Mouse (Mus musculus): Measurements from ENCODE around the gene Ero1lb. TPM values are rescaled to one million over a fixed set of nuclear protein-coding genes. Genes with fewer than 3 reads are reported as not detected.

Ero1lb gene
- polyA plus RNA-seq (2015; fragmentation: Nextera tagmentation; extraction: Ambion mirVana) = 19.0 TPM in 2 replicates

GRCm38 (mm10) chr13:12565621-12566390, at the start of gene Ero1lb:
Ero1lb (plus strand) TSS chr13:12565874.
- ATAC-seq (replicated peaks) = peak; percentile 98
- Histone ChIP-seq H3K4me1 (peaks cover 14% of the 10 kb centered on the region), H3K9me3 (no peaks in the 10 kb centered on the region), H3K27ac (peak within 1 kb of the TSS; percentile 60), H3K4me2 (peak within 1 kb of the TSS; percentile 58), H3K4me3 (peak within 1 kb of the TSS; percentile 86), H3K9ac (peak within 1 kb of the TSS; percentile 72), H3K27me3 (replicated peaks) (peaks cover 8% of the 10 kb centered on the region; the same call in 1 of the 2 replicates), H3K36me3 (replicated peaks) (no peaks in the 10 kb centered on the region)
- under 1% methylated on average over 73 of the region's 73 CpGs for WGBS

DNA sequence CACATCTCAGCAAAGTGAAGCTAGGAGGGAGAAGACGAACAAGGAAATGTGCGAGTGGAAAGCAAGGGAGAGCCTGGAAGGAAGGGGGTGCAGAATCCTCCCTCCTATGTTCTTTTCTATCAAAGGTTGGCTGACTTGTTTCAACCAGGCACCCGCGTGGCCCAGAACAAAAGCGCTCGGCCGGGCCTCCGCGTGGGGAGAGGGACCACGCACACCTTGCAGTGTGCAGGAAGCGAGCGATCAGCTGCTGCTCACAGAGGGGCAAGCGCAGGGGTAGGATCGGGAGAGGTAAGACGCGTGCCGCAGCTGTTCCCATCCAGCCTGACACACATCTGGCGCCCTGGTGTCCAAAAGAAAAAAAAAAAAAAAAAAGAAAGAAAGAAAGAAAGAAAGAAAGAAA, 46.3 kb upstream of the Ero1lb start:
- Histone ChIP-seq H3K4me2 (peak overlapping the region; percentile 99), H3K9me3 (no peaks in the 10 kb centered on the region), H3K9ac (peak overlapping the region; percentile 35; the same call in 1 of the 2 replicates), H3K4me1 (peaks cover 13% of the 10 kb centered on the region), H3K4me3 (peak overlapping the region; percentile 53), H3K36me3 (replicated peaks) (no peaks in the 10 kb centered on the region), H3K27ac (no peak overlapping the region), H3K27me3 (replicated peaks) (peaks cover 10% of the 10 kb centered on the region; the same call in 1 of the 2 replicates)
- ATAC-seq (replicated peaks) = peak; percentile 67
- WGBS = 2% methylated on average over 18 of the region's 18 CpGs

DNA sequence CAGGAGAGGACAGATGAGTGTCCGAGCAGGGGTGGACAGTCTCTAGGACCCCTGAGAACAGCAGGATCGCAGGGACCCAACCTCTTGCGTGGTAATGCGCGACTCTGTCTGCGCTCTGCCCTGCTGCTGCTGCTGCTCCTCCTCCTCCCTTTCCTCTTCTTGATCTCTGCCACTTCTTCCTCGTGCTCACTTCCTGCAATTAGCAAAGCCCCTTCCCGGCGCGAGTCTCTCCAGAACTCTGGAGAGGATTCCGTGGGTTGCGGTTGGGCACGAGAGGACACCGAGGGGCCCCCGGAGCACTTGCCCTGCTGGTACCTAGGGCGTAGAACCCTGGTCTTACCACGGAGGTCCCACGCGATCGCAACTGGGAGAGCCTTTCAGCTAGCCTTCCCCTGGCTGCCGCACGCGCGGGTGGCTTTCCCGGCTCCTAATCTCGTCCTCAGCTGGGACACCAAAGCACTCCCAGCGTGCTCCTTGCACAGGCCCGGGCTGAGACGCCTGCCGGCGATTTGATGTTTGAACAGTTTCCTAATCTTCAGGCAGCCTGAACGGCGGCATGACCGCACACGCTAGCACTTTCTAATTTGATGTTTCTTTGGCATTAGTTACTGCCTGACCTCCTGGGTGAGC, 45.6 kb upstream of the Ero1lb start, which contains the start of gene Edaradd:
Gene Edaradd (minus strand): TSS at position 484 of the 630 bp plus-strand sequence.
- Histone ChIP-seq H3K4me2 (peak within 1 kb of the TSS; percentile 99), H3K9ac (peak within 1 kb of the TSS; percentile 55), H3K4me3 (peak within 1 kb of the TSS; percentile 53), H3K27me3 (replicated peaks) (peaks cover 10% of the 10 kb centered on the region; the same call in 1 of the 2 replicates), H3K36me3 (replicated peaks) (no peaks in the 10 kb centered on the region), H3K27ac (no peak within 1 kb of the TSS), H3K9me3 (no peaks in the 10 kb centered on the region), H3K4me1 (peaks cover 13% of the 10 kb centered on the region)
- WGBS = under 1% methylated on average over 35 of the region's 35 CpGs
- peak; percentile 82 for ATAC-seq (replicated peaks)

GRCm38 (mm10) chr13:12522346-12522745, 43.3 kb upstream of the Ero1lb start:
- H3K9ac ChIP-seq = no peak overlapping the region
- no peak overlapping the region for H3K27ac ChIP-seq
- no peak overlapping the region for H3K4me2 ChIP-seq
- H3K4me3 ChIP-seq = no peak overlapping the region
- H3K9me3 ChIP-seq = no peaks in the 10 kb centered on the region
- H3K4me1 ChIP-seq = peaks cover 13% of the 10 kb centered on the region
- H3K27me3 ChIP-seq (replicated peaks) = peaks cover 10% of the 10 kb centered on the region; the same call in 1 of the 2 replicates
- no peak for ATAC-seq (replicated peaks)
- H3K36me3 ChIP-seq (replicated peaks) = no peaks in the 10 kb centered on the region

GRCm38 (mm10) chr13:12525678-12526077, 40.0 kb upstream of the Ero1lb start:
- WGBS = 96% methylated on average over 4 of the region's 4 CpGs
- ATAC-seq (replicated peaks) = no peak

GRCm38 (mm10) chr13:12534628-12535027, 31.0 kb upstream of the Ero1lb start:
- no peak overlapping the region for H3K4me2 ChIP-seq
- no peak overlapping the region for H3K27ac ChIP-seq
- no peaks in the 10 kb centered on the region for H3K9me3 ChIP-seq
- H3K4me3 ChIP-seq = no peak overlapping the region
- 84% methylated on average over 3 of the region's 3 CpGs for WGBS
- no peaks in the 10 kb centered on the region for H3K27me3 ChIP-seq (replicated peaks)
- no peak for ATAC-seq (replicated peaks)
- H3K4me1 ChIP-seq = peaks cover 3% of the 10 kb centered on the region
- H3K9ac ChIP-seq = no peak overlapping the region
- no peaks in the 10 kb centered on the region for H3K36me3 ChIP-seq (replicated peaks)

More at GRCm38 (mm10) chr13:12525678-12526077, 40.0 kb upstream of the Ero1lb start:
- H3K36me3 ChIP-seq (replicated peaks) = no peaks in the 10 kb centered on the region
- H3K27ac ChIP-seq = no peak overlapping the region
- H3K9ac ChIP-seq = no peak overlapping the region
- H3K4me3 ChIP-seq = no peak overlapping the region
- 0 out of 2 replicates have a peak, but pooled peaks cover 4% of the 10 kb centered on the region for H3K27me3 ChIP-seq (replicated peaks)
- H3K9me3 ChIP-seq = no peaks in the 10 kb centered on the region
- H3K4me2 ChIP-seq = no peak overlapping the region
- H3K4me1 ChIP-seq = no peaks in the 10 kb centered on the region

- H3K4me2 ChIP-seq = no peak overlapping the region
- no peaks in the 10 kb centered on the region for H3K36me3 ChIP-seq (replicated peaks)
- no peak overlapping the region for H3K9ac ChIP-seq
- H3K9me3 ChIP-seq = no peaks in the 10 kb centered on the region
- H3K27me3 ChIP-seq (replicated peaks) = 0 out of 2 replicates have a peak, but pooled peaks cover 5% of the 10 kb centered on the region
- H3K27ac ChIP-seq = no peak overlapping the region
- ATAC-seq (replicated peaks) = no peak
- H3K4me3 ChIP-seq = no peak overlapping the region
- H3K4me1 ChIP-seq = peaks cover 18% of the 10 kb centered on the region
- WGBS = 71% methylated on average over 6 of the region's 6 CpGs
These were observed 27.7 kb upstream of the Ero1lb start for GRCm38 (mm10) chr13:12537971-12538370.

DNA sequence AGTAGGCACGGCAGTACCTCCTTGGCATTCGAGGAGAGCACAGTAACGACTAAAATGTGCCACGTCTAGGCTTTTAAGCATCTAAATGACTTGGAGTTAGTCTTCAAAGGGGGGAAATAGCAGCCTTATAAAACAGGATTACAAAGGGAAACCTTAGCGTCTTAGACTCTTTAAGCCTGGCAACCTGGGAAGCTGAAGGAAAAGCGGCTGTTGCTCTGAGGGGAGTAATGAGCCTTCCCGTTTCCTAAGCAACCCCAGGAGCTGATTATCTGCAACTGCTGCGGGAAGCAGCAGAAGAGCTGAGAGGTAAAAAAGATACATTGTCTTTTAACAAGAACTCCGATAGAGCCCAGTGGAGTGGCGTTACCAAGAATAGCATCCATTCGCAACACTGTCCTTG, 26.0 kb upstream of the Ero1lb start:
- Histone ChIP-seq H3K9ac (peak overlapping the region; percentile 27; the same call in 1 of the 2 replicates), H3K4me3 (peak overlapping the region; percentile 18; the same call in 1 of the 2 replicates)

GRCm38 (mm10) chr13:12540119-12540518, 25.6 kb upstream of the Ero1lb start:
- Histone ChIP-seq H3K4me1 (peaks cover 18% of the 10 kb centered on the region), H3K4me3 (peak overlapping the region; percentile 18; the same call in 1 of the 2 replicates), H3K4me2 (peak overlapping the region; percentile 44), H3K27ac (peak overlapping the region; percentile 62), H3K9ac (peak overlapping the region; percentile 27; the same call in 1 of the 2 replicates), H3K9me3 (no peaks in the 10 kb centered on the region), H3K36me3 (replicated peaks) (no peaks in the 10 kb centered on the region), H3K27me3 (replicated peaks) (0 out of 2 replicates have a peak, but pooled peaks cover 7% of the 10 kb centered on the region)
- no peak for ATAC-seq (replicated peaks)
- 40% methylated on average over 13 of the region's 13 CpGs for WGBS

More for the DNA sequence above, 26.0 kb upstream of the Ero1lb start:
- Histone ChIP-seq H3K36me3 (replicated peaks) (no peaks in the 10 kb centered on the region), H3K4me2 (peak overlapping the region; percentile 44), H3K9me3 (no peaks in the 10 kb centered on the region), H3K27ac (peak overlapping the region; percentile 62), H3K4me1 (peaks cover 18% of the 10 kb centered on the region), H3K27me3 (replicated peaks) (0 out of 2 replicates have a peak, but pooled peaks cover 7% of the 10 kb centered on the region)
- peak; percentile 79 for ATAC-seq (replicated peaks)
- WGBS = 7% methylated on average over 11 of the region's 11 CpGs

DNA sequence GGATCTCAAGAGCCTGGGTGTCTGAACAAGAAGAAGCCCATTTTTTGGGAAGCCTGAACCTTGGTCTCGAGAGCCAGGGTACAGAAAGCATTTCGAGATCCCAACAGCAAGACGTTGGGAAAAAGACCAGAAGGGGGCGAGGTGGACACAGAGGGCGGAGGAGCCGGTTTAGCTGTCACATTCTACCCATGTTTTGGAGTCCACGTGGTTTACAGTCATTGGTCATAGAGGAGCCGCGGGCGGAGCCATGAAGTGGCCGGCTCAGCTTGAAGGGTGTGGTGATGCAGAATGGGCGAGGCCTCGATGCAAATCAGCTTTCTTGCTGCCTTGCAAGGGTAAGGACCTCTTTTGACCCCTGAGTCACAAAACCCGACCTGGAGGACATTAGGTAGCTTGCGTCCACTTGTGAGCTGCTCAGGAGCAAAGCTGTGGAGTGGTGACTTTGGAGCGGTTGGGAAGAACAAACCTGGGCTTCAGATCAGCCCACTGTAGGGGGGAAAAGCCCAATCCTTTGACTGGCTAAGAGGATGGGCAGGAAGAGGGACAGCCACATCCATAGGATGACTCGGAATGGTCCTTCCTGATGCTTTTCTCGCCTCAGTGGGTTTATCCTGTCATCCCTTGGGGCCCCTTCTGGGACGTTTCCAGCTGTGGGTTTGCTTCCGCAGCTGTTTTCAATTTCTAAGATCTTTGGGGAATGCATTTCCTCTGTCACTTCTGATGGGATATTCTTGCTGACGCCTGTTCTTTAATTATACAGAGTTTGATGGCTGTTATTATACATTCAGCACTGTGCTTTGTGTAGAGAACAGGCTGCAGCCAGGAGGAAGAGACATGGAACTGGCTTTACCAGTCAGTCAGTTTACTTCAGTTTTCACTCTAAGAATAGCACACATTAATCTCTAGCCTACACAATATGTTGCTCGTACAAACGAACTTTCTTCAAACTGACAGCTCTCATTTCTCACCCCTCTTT, 23.4 kb upstream of the Ero1lb start:
- Histone ChIP-seq H3K9ac (no peak overlapping the region), H3K4me2 (peak overlapping the region; percentile 37), H3K9me3 (no peaks in the 10 kb centered on the region), H3K36me3 (replicated peaks) (no peaks in the 10 kb centered on the region), H3K4me3 (peak overlapping the region; percentile 2; the same call in 1 of the 2 replicates), H3K4me1 (peaks cover 18% of the 10 kb centered on the region), H3K27ac (no peak overlapping the region), H3K27me3 (replicated peaks) (0 out of 2 replicates have a peak, but pooled peaks cover 7% of the 10 kb centered on the region)
- 9% methylated on average over 23 of the region's 23 CpGs for WGBS
- peak; percentile 58 for ATAC-seq (replicated peaks)

DNA sequence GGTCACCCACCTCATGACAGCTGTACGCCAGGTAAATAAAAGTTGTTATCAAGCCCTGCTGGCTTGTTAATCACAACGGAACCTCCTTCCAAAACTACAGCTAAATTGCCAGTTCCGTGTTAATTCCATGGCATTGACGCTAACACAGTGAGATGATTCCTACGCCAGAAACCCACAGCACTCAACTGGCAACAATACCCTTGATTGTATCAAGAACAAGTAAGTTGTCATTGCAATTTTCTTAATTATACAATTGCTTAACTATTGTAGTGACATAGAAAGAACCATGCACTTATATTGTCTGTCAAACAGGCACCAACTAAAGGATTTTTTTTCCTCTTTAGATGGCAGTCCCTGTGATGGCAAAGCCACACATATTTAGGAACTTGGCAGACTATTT, 22.4 kb upstream of the Ero1lb start:
- no peak overlapping the region for H3K9ac ChIP-seq
- no peak overlapping the region for H3K27ac ChIP-seq
- H3K9me3 ChIP-seq = no peaks in the 10 kb centered on the region
- no peak overlapping the region for H3K4me3 ChIP-seq
- no peaks in the 10 kb centered on the region for H3K36me3 ChIP-seq (replicated peaks)
- H3K4me2 ChIP-seq = no peak overlapping the region
- no peak for ATAC-seq (replicated peaks)
- peaks cover 18% of the 10 kb centered on the region for H3K4me1 ChIP-seq
- H3K27me3 ChIP-seq (replicated peaks) = 0 out of 2 replicates have a peak, but pooled peaks cover 7% of the 10 kb centered on the region
- 82% methylated on average over 5 of the region's 5 CpGs for WGBS

All from midbrain, embryonic 15.5 days (tissue).